Mouse (Mus musculus) hindbrain, embryonic 14.5 days (tissue): Measurements from ENCODE around the gene Vtn. TPM values are rescaled to one million over a fixed set of nuclear protein-coding genes. Genes with fewer than 3 reads are reported as not detected.
A peak's percentile ranks its signal among the peaks of the same experiment; 100 is the strongest.

Experiments
- ATAC-seq: fragments of 200-750 bp; cut with Nextera tagmentation; 2 replicates; pipeline ENCODE4 v1.8.0; 2017; ENCODE audit warnings: moderate number of reproducible peaks, mild to moderate bottlenecking, moderate TSS enrichment, moderate library complexity; ENCODE audit not compliant: low FRiP score
- DNase-seq: peaks from one replicate; pipeline ENCODE4 v3.0.0-alpha.2; 2015; ENCODE audit warnings: low spot score
- H3K27ac ChIP-seq: fragments of 300-500 bp; sonication (generic); 2 replicates; pipeline ENCODE4 v1.5.1; 2014; ENCODE audit warnings: mild to moderate bottlenecking, moderate library complexity
- H3K27me3 ChIP-seq: fragments of 300-500 bp; sonication (generic); 2 replicates; pipeline ENCODE4 v1.6.1; 2014; ENCODE audit warnings: mild to moderate bottlenecking, low read length, mixed read lengths; ENCODE audit not compliant: control insufficient read depth, insufficient read depth
- H3K36me3 ChIP-seq: fragments of 300-500 bp; sonication (generic); replicated peaks from 2 replicates; pipeline ENCODE4 v1.6.1; 2014; ENCODE audit not compliant: control insufficient read depth, insufficient read depth
- H3K4me1 ChIP-seq: fragments of 300-500 bp; sonication (generic); replicated peaks from 2 replicates; pipeline ENCODE4 v1.6.1; 2014; ENCODE audit warnings: antibody characterized with exemption, low read length, mixed read lengths; ENCODE audit not compliant: control insufficient read depth, insufficient read depth
- H3K4me2 ChIP-seq: fragments of 300-500 bp; sonication (generic); replicated peaks from 2 replicates; pipeline ENCODE4 v1.6.1; 2014; ENCODE audit warnings: mild to moderate bottlenecking, moderate library complexity
- H3K4me3 ChIP-seq: fragments of 300-500 bp; sonication (generic); replicated peaks from 2 replicates; pipeline ENCODE4 v1.5.1; 2014; ENCODE audit warnings: mild to moderate bottlenecking, low read length
- H3K9ac ChIP-seq: fragments of 300-500 bp; sonication (generic); 2 replicates; pipeline ENCODE4 v1.6.1; 2014
- H3K9me3 ChIP-seq: fragments of 300-500 bp; sonication (generic); 2 replicates; pipeline ENCODE4 v1.6.1; 2016; ENCODE audit warnings: low read length; ENCODE audit not compliant: control insufficient read depth
- WGBS: fragments of 180-500 bp; shearing (Covaris S2); extraction: QIAGEN DNeasy Blood & Tissue Kit; methylation state at CpG from one replicate; pipeline ENCODE4 v1.1.7; 2014; 5-methylcytosine and 5-hydroxymethylcytosine counted together
- polyA plus RNA-seq: library from polyadenylated mRNA; unstranded; fragments of >200 nt; fragmentation: Nextera tagmentation; extraction: Ambion mirVana; gene quantifications from 2 replicates; pipeline ENCODE4 v1.2.1, GENCODE M21; 2014

Vtn gene
- polyA plus RNA-seq, 1 experiment from 2014 or later: 201 TPM

DNA sequence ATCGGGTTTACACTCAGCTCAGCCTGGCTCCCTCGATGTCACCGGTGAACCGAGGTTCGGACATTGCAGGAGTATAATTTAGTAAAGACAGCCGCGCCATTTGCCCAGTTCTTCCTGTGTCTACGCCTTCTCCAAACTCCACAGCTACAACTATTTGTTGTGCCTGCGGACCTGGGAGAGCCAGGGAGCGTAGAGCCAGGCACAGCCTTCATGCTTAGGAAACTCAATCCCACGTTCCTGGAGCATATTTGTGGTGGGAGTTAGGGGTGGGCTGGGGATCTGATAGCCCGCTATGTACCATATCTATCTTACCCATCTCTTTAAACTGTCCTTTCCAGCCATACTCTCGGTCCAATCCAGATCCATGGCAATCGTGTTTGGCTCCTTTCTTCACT, 37.8 kb downstream of the Vtn start:
- H3K27me3 ChIP-seq: no peaks in the 10 kb centered on the region
- H3K9ac ChIP-seq: peak overlapping the region; percentile 88
- H3K27ac ChIP-seq: peak overlapping the region; percentile 86
- peaks cover 31% of the 10 kb centered on the region for H3K36me3 ChIP-seq
- 3% methylated on average over 14 of the region's 14 CpGs for WGBS
- ATAC-seq (0 out of 2 replicates have a peak, but pooled peaks have one; percentile 1), DNase-seq (no peak)
- peak overlapping the region; percentile 87 for H3K4me2 ChIP-seq
- peaks cover 26% of the 10 kb centered on the region for H3K4me1 ChIP-seq
- H3K4me3 ChIP-seq: peak overlapping the region; percentile 75
- no peaks in the 10 kb centered on the region for H3K9me3 ChIP-seq

DNA sequence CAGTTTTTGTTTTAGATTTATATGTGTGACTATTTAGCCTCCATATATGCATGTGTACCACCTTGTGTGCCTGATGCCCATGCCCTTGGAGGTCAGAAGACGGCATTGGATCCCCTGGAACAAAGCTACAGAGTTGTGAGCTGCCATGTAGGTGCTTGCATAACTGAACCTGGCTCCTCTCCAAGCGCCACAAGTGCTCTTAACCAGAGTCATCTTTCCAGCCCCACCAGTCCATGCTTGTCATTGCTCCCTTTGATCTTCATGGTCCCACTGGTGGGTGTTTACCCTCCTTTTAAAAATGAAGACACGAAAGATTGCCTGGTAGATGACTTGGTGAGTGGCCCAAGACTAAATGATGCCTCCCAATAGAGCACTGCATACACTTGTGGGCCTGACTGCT, 41.5 kb downstream of the Vtn start:
- H3K9ac ChIP-seq: no peak overlapping the region
- H3K27me3 ChIP-seq: no peaks in the 10 kb centered on the region
- H3K4me3 ChIP-seq: no peak overlapping the region
- no peak overlapping the region for H3K4me2 ChIP-seq
- 90% methylated on average over 3 of the region's 3 CpGs for WGBS
- no peaks in the 10 kb centered on the region for H3K9me3 ChIP-seq
- H3K36me3 ChIP-seq: peaks cover 55% of the 10 kb centered on the region
- ATAC-seq (no peak), DNase-seq (no peak)
- H3K4me1 ChIP-seq: peaks cover 13% of the 10 kb centered on the region
- H3K27ac ChIP-seq: no peak overlapping the region

DNA sequence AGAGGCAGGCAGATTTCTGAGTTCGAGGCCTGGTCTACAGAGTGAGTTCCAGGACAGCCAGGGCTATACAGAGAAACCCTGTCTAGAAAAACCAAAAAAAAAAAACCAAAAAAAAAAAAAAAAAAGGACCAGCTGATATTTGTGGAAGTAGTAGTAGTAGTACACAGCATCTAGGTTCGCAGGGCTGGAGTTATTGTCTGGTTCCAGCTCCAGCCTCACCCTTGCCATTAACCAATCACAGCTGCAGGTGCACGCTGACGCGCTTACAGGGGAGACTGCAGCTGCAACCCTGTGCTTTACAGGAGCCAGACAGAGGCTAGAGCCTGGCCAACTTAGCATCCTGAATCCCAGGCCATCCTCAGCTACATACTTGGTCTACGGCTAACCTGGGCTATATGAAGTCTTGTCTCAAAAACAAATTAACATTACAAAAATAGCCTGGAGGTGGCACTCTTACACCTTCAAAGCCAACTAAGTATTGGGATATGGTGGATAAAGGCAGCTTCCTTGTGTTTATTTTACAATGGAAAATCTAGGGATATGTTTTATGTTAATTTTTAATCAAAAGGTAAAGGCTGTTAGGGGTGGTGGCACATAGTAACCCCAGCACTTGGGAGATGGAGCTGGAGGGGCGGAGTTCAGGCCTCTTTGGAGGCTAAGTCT, 45.7 kb downstream of the Vtn start:
- no peak overlapping the region for H3K4me2 ChIP-seq
- no peaks in the 10 kb centered on the region for H3K9me3 ChIP-seq
- no peak overlapping the region for H3K27ac ChIP-seq
- no peak overlapping the region for H3K9ac ChIP-seq
- H3K4me3 ChIP-seq: no peak overlapping the region
- DNase-seq (no peak), ATAC-seq (no peak)
- peaks cover 44% of the 10 kb centered on the region for H3K36me3 ChIP-seq
- H3K4me1 ChIP-seq: peaks cover 6% of the 10 kb centered on the region; the same call in 1 of the 2 replicates
- WGBS: 96% methylated on average over 7 of the region's 7 CpGs
- no peaks in the 10 kb centered on the region for H3K27me3 ChIP-seq

DNA sequence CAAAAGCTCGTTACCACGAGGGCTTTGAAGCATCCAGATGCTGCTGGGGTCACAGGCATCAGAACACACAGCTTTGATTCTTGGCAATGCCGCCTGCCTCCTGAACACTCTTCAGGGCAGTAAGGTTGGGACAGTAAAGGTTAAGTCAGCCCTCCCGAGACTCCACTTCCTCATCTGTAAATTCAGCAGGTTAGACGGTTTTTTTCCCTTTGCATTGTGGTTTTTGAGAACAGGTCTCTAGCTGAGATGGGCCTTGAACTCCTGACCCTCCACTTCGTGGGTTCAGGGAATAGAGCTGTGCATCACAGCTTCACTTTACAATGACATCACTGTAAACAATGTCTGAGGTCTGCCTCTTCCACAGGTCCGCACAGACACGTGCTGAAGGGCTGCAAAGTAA, 46.3 kb downstream of the Vtn start:
- H3K36me3 ChIP-seq: peaks cover 38% of the 10 kb centered on the region
- no peak overlapping the region for H3K4me3 ChIP-seq
- H3K4me2 ChIP-seq: no peak overlapping the region
- H3K9ac ChIP-seq: no peak overlapping the region
- H3K27ac ChIP-seq: no peak overlapping the region
- DNase-seq (no peak), ATAC-seq (no peak)
- WGBS: 83% methylated on average over 8 of the region's 8 CpGs
- no peaks in the 10 kb centered on the region for H3K27me3 ChIP-seq
- peaks cover 11% of the 10 kb centered on the region; the same call in 1 of the 2 replicates for H3K4me1 ChIP-seq
- no peaks in the 10 kb centered on the region for H3K9me3 ChIP-seq

DNA sequence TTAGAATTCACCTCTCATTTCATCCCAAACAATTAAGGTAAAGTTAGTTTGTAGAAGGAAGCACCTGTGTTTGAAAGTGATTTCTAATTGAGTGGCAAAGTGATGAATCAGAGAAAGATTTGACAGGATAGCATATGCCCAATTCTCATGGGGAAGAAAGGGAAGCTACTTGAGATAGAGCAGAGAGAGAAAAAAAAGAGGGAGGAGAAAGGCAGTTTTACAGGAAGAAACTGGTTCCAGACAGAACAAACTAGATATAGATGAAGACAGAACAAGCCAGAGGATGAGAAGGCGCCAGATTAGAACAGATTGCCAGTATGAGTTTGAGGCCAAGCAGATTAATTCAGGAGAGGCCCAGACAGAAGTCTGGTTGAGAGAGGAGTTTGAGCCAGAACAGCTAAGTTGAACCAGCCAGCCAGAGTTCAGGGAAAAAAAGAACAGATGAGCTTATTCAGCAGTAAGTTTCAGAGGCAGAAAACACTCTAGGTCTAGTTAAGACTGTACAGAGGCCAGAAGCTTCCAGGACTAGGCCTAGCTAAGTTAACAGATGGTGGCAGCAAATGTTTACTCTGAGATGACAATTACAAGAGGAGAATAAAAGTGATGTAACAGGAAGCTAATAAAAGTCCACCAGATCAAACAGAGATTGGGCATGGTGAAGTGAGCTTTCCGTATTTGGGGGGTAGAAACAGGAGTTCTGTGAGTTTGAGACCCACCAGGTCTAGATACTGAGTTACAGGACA, 49.0 kb downstream of the Vtn start:
- H3K27me3 ChIP-seq: no peaks in the 10 kb centered on the region
- H3K27ac ChIP-seq: no peak overlapping the region
- DNase-seq: no peak
- no peak for ATAC-seq
- peaks cover 11% of the 10 kb centered on the region for H3K4me1 ChIP-seq
- 85% methylated on average over 2 of the region's 2 CpGs for WGBS
- H3K36me3 ChIP-seq: peaks cover 15% of the 10 kb centered on the region
- 0 out of 2 replicates have a peak, but pooled peaks cover under 1% of the 10 kb centered on the region for H3K9me3 ChIP-seq
- H3K9ac ChIP-seq: no peak overlapping the region
- no peak overlapping the region for H3K4me2 ChIP-seq
- no peak overlapping the region for H3K4me3 ChIP-seq

DNA sequence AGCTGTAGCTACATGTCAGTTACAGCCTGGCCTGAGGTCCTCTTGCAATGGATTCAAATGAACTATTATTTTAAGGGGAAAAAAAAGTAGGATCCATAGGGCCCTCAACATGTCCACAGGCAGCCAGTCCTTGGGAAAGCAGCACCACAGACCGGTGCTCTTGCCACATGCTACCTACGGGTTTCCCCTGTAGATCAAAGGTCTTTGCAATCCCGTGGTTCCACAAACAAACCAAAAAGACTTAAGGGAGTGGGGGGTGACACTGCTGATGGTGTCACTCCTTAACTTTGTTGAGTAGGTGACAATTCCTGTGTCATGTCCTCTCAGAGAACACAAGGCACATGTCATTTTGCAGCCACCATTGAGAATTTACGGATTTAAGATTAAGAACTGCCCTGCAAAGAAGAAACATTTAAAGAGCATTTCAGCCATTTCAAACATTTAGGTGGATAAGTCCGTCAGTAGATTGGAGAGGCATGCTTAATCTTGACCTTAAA, 50.6 kb downstream of the Vtn start:
- H3K4me2 ChIP-seq: peak overlapping the region; percentile 89
- no peak overlapping the region; the same call in 1 of the 2 replicates for H3K27ac ChIP-seq
- H3K4me3 ChIP-seq: peak overlapping the region; percentile 66
- no peak for ATAC-seq
- WGBS: 19% methylated on average over 5 of the region's 5 CpGs
- H3K27me3 ChIP-seq: no peaks in the 10 kb centered on the region
- peaks cover 11% of the 10 kb centered on the region for H3K4me1 ChIP-seq
- peak overlapping the region; percentile 71 for H3K9ac ChIP-seq
- 0 out of 2 replicates have a peak, but pooled peaks cover 2% of the 10 kb centered on the region for H3K36me3 ChIP-seq
- H3K9me3 ChIP-seq: peaks cover 10% of the 10 kb centered on the region; the same call in 1 of the 2 replicates
- no peak for DNase-seq

DNA sequence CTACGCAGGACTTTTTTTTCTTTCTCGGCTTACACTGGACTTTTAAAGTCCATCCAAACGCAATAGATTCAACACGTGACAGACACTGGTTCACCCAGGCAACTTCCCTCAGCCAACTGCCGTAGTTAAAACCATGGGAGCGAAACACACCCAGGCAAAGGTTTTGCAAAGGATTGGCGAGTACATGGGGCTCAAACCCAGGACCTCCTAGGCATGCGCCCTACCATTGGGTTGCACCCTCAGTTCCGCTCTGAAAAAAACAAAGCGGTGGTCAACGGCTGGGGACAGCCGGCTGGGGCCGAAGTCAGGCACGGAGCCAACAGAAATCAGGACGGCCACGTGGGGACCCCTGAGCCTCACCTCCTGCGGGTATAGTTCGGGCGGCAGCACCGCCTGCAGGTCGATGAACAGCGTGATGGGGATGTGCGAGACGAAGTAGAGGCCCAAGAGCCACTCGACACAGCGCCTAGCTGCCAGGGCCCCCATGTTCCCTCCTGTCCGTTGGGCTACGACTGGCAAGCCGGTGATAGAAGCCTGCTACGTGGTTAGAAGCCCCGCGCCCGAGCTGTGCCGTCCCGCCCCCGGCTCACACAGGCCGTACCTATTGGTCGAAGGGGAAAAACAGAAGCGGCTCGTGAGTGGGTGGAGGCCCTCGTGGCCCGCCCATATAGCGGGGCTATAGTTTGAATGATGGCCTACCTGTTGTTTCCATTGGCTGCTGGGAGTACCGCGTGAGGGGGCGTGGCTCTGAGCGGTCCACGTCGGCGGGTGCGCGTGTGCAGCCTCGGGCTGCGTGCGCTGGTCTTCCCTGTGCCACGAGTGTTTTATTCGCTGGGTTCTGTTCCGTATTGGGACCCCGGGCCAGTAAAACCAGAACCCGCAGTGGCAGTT, 51.5 kb downstream of the Vtn start, which contains the start of gene Tmem97:
Gene Tmem97 (minus strand): TSS at position 610 of the 891 bp plus-strand sequence.
- Histone ChIP-seq H3K4me3 (peak within 1 kb of the TSS; percentile 66), H3K4me1 (peaks cover 11% of the 10 kb centered on the region), H3K27ac (peak within 1 kb of the TSS; percentile 82), H3K27me3 (no peaks in the 10 kb centered on the region), H3K4me2 (peak within 1 kb of the TSS; percentile 89), H3K36me3 (no peaks in the 10 kb centered on the region), H3K9me3 (peaks cover 10% of the 10 kb centered on the region; the same call in 1 of the 2 replicates), H3K9ac (peak within 1 kb of the TSS; percentile 71)
- DNase-seq: peak; percentile 95
- under 1% methylated on average over 60 of the region's 60 CpGs for WGBS
- ATAC-seq: peak; percentile 100

DNA sequence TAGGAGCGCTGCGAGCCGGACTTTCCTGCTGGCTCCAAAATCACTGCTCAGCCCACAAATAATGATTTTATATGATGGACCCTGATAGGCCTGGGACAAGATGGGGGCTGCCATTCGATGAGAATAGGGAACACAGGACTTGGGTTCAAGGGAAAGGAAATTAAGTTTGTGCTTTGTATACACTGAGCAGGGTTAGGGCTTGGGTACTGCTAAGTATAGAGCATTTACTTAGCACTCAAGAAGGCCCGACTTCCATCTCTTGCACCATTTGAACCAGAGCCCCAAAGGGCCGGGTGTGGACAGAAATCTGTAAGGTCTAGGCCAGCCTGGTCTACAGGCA, 52.1 kb downstream of the Vtn start:
- 35% methylated on average over 6 of the region's 6 CpGs for WGBS
- Histone ChIP-seq H3K9me3 (peaks cover 10% of the 10 kb centered on the region; the same call in 1 of the 2 replicates), H3K9ac (peak overlapping the region; percentile 51), H3K4me3 (peak overlapping the region; percentile 66), H3K36me3 (no peaks in the 10 kb centered on the region), H3K27me3 (no peaks in the 10 kb centered on the region), H3K4me1 (peaks cover 11% of the 10 kb centered on the region), H3K27ac (peak overlapping the region; percentile 82), H3K4me2 (peak overlapping the region; percentile 89)
- ATAC-seq (peak; percentile 22), DNase-seq (no peak)
